Mouse (Mus musculus) testis, adult 2 months (tissue): ENCODE results near the gene Arhgap4.

Source experiments
- CTCF ChIP-seq: fragments of 200-500 bp; IDR thresholded peaks from 2 replicates; pipeline ENCODE4 v1.5.1; 2012; ENCODE audit warnings: low read depth, mild to moderate bottlenecking, inconsistent platforms, low read length, moderate library complexity; ENCODE audit not compliant: control insufficient read depth, insufficient read depth, insufficient replicate concordance
- POLR2A ChIP-seq: fragments of 200-500 bp; IDR thresholded peaks from 2 replicates; pipeline ENCODE4 v1.6.1; 2012; ENCODE audit warnings: low read depth, mild to moderate bottlenecking, inconsistent platforms, low read length, moderate library complexity; ENCODE audit not compliant: control insufficient read depth

GRCm38 (mm10) chrX:73921823-73922549, at the start of gene Arhgap4, which contains the start of gene Naa10:
- TF ChIP-seq POLR2A (no peak), CTCF (no peak)
